Mouse (Mus musculus) layer of hippocampus, postnatal 36 days (tissue): ENCODE measurements around the gene Ccnb1. TPM values are rescaled to one million over a fixed set of nuclear protein-coding genes. Genes with fewer than 3 reads are reported as not detected.
A peak's percentile ranks its signal among the peaks of the same experiment; 100 is the strongest.
"Not testable (repeated sequence)": the region's sequence is repeated elsewhere in the genome, so short reads cannot be mapped to it uniquely, and the experiment has no call there.

ENCODE experiments used
- DNase-seq, 2 experiments: peaks; one replicate each; pipeline ENCODE4 v3.0.0; 2022
- total RNA-seq, 2 experiments: library from RNA; stranded (reverse); gene quantifications; 2 replicates each; pipeline ENCODE4 v1.2.3; 2021

Gene Ccnb1
- total RNA-seq, 2 experiments from 2014 or later, result 1.1 to 1.2 TPM

DNA sequence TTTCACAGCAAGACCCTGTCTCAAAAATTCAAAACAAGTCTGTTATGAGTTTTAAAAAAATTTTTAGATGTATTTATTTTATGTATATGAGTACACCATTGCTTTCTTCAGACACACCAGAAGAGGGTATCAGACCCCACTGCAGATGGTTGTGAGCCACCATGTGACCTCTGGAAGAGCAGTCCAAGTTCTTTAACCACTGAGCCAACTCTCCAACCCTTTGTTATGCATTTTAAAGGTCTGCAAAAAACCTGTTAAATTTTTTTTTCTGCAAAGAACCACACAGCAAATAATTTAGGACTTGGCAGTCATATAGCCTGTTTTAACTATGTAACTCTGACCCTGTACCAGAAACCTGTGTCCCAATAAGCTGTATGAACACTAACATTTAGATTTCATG, 11.7 kb downstream of the Ccnb1 start:
- no peak for DNase-seq

DNA sequence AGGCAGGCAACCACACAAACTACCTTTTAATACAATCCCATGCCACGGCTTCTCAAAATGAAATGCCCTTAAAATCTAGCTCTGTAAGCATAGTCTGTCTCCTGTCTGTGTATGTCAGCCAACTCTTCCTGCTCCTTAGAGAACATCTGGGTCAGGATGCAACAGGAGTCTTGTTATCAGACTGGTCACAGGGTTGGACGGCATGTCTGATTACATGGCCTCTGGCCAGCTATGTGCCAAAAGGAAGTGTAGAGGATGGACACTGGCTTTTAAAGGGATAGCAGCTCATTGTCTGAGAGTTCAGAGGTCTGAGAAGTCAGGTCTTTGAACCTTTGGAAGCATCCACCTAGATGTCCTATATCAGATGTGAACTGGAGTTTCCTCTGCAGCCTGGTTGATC, 31.0 kb downstream of the Ccnb1 start:
- DNase-seq, result no peak

DNA sequence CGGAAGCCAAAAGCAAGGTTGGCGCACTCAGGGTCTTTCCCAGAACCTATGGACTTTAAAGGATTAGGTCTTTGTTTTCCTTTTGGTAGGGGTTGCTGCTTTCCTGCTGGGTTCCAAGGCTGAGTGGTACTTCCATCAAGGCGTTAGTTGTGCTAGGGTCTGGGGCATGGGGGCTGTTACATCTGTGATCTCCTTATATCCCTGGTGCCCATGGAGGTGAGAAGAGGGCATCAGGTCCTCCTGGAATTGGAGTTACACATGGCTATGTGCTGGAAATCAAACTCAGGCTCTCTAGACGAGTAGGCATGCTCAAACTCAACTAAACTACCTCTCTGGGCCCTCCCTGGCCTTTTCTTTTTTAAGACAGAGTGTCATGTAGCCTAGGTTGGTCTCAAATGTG, 32.2 kb downstream of the Ccnb1 start:
- no peak for DNase-seq

DNA sequence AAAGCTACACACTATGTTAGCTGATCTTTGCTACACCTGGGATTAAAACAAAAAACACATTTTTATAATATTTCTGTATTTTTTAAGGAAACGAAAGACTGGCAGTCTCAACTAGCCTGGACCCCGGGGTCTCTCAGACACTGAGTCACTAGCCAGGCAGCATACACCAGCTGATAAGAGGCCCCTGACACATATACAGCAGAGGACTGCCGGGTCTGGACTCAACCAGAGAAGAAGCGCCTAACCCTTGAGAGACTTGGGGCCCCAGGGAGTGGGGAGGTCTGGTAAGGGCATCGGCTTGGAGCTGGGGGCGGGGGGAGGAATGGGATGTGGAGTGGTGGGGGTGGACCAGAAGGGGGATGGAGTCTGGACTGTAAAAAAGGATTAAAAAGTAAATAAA, 33.4 kb downstream of the Ccnb1 start:
- no peak for DNase-seq

DNA sequence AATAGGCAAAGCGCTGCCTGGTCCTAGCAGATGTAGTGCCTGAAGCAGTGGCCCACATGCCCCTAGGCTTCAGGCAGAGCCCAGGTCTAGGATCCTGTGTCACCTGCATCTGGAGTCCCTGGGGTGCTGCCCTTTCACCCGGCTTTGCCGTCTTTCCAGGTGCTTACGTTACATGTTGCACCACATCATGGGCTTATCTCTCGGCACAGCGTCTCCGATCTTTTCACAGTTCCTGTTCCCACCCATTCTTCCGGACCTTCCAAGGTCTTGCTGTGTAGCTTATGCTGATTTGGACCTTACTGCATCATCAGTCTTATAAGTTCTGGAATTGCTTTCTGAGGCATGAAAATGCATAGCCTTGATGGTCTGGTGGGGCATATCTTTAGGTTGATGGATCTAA, 33.8 kb downstream of the Ccnb1 start:
- no peak for DNase-seq

DNA sequence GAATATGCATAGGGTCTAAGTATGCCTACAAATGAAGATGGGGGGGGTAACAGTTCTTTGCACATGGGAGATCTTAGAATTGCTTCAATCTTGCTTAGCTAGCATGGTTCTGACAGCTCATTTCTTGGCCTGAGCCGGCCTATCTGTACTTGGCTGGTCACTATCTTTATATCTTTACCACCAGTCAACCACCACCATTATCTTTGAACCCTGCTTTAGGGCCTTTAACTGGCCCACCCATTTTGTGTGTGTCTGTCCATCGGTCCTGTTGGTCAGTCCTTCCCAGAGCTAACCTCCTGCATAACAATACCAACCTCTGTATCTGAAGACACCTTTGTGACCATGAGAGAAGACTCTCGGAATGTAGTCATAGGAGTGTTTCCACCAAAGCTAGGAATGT, 35.0 kb downstream of the Ccnb1 start:
- no peak for DNase-seq

DNA sequence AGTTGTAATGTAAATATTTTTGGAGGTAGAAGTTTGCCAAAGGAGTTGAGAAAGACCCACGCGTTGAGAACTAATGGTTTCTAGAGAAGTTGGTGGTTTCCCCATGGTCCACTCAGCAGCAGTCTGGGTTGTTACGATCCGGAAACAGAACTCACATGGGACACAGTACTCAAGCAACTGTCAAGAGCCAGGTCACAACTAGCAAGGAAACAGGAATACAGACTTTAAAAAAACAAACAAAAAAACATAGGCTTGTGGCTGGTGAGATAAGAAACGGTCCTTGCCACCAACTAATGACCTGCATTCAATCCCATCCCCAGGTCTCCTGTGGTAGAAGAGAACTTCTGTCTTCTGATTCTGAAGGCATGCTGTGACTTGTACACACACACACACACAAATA, 35.6 kb downstream of the Ccnb1 start:
- DNase-seq, result no peak

DNA sequence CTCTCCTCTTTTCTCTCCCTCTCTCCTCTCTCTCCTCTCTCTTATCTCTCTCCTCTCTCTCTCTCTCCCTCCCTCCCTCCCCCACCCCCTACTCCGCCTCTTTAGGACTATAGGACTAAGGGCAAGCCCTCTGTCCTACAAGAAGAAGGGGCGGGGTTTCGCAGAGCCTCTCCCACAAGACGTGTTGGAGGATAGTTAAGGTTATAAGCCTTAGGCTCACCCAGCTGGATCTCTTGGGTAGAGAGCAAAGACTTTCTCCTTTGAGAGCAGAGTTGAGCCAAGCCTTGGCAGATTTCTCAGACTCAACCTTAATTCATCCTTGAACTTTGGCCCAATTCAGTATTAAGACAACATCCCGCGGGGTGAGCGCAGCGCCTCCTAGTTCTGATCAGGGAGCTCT, 37.7 kb downstream of the Ccnb1 start:
- no peak for DNase-seq

DNA sequence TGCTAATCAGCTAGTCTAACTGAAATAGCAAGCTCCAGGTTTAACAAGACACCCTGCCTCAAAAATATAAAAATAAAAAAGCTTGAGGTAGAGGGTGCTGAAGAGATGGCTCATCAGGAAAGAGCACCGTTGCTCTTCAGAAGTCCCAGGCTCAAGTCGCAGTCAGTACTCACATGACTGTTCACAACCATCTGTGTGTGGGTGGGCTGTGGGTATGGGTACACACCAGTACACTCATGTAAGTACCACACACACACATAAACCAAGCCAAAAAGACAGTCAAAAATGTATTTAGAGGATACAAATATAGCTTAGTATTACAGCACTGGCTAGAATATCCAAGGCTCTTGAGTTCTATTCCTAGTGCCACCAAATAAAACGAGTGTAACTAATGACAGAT, 40.3 kb downstream of the Ccnb1 start:
- DNase-seq, result peak; percentile 28

DNA sequence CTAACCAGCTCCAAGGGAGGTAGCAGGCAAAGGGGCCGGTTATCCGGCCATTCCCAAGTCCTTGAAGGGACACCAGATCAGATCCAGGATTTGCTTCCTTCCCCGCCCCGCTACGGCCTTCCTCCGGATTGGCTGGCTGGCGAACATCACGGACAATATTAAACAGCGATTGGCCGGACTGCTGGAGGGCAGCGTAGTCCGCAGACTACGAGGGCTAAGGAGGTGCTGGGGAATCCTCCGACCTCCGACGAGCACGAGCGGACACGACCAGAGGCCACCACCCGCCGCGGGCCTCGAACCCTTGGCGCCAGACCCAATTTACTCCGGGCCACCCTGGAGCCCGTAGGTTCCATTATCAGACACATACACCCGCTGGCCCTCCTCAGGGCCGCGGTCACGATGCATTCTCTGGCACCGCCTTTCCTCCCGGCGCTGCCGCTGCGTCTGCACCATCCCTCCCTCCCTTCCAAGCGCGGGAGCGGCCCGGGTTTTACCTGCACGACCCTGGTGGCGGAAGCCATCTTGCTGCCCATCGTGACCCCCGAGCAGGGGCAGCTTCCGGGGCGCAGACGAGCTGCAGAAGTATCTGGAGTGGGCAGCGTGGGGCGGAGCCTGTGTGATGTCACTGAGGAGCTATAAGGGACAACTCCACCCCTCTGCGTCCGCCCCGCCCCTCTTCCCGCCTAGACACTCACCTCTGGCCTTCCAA, 42.2 kb downstream of the Ccnb1 start, which contains the start of gene Mrps36:
Gene Mrps36, minus strand, starts transcription at position 624 of the 709 bp plus-strand sequence.
- peak; percentile 89 to 90 for DNase-seq

DNA sequence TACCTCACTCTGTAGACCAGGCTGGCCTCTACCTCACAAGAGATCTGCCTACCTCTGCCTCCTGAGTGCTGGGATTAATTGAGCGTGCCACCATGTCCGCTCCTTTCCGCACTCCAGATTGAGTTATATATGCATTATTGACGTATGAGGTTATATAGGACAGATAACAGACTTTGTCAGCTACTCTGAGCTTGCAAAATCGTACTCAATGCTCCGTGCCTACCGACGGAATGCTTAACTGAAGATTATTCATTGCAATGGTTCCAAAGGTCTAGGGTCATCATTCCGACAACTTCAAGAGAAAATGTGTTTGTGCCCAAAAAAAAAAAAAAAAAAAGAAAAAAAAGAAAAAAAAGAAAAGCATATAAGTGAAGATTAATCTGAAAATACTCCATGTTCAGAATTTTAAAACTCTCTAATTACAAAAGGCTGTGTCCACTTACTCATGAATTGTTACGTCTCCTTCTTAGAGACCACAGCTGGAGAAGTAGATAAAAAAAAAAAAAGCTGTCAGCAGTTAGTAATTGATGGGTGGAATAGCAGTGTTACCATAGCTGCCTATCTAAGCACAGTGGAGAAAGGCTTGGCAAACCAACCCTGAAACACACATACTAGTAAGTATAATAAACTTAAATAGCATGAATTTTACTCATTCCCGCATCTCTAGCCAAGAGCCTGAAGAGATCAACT, 42.9 kb downstream of the Ccnb1 start:
- no peak for DNase-seq

DNA sequence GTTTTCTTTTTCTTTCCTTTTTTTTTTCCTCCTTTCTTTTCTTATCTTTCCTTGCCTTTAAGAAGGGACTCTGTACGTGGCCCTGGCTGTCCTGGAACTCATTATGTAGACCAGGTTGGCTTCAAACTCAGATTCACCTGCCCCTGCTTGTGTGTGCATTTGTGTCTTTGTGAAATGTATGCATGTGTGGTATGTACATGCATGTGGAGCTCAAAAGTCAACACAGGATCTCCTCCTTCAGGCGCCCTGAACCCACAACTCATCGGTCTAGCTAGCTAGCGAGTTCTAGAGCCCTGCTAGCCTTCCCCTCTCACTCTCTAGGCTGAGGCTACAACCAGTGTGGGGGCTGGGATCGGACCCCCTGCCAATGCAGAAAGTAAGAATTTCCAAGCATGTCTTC, 43.5 kb downstream of the Ccnb1 start:
- DNase-seq, result no peak

DNA sequence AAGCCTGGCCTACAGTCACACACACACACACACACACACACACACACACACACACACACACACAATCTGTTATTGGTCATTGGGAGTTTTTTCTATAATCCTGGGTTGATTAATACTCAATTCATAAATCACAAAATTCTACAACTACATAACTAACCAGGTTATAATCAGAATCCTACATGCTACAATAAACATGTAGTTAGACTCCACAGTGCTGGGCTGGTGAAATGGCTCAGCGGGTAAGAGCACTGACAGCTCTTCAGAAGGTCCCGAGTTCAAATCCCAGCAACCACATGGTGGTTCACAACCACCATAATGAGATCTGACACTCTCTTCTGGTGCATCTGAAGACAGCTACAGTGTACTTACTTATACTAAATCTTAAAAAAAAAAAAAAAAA, 53.6 kb downstream of the Ccnb1 start:
- no peak for DNase-seq

DNA sequence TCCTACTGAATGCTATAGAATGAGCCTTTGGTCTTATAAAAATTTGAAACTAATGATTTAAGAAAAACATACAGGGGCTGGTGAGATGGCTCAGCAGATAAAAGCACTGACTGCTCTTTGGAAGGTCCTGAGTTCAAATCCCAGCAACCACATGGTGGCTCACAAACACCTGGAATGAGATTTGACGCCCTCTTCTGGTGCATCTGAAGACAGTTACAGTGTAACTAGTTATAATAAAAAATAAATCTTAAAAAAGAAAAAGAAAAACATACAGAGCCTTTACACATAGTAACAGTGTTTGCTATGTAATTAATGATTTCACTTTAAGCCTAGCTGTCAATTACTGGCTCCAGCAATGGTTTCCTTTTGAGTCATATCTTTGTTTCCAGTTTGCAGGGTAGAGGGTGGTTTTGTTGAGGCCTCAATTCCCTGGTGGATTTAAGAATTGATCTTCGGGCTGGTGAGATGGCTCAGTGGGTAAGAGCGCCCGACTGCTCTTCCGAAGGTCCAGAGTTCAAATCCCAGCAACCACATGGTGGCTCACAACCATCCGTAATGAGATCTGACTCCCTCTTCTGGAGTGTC, 54.8 kb downstream of the Ccnb1 start:
- not testable (repeated sequence) for DNase-seq

DNA sequence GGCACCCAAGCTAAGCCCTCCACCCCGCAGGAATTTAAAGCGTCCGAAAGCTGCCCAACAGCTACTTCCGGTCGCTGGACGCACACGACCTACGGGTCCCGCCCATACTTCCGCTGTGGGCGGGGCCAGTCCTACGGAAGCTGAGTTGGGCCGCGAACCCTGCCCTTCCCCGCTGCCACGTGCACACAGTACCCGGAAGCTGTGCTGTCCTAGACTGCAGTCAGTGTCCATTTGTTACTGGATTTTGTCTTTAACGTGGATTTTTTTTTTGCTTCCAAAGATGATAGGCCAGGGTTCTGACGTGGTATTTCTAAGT, 55.6 kb downstream of the Ccnb1 start, which contains the start of gene Cdk7:
Gene Cdk7, minus strand, starts transcription at position 79 of the 316 bp plus-strand sequence.
- DNase-seq, result peak; percentile 91 to 93

DNA sequence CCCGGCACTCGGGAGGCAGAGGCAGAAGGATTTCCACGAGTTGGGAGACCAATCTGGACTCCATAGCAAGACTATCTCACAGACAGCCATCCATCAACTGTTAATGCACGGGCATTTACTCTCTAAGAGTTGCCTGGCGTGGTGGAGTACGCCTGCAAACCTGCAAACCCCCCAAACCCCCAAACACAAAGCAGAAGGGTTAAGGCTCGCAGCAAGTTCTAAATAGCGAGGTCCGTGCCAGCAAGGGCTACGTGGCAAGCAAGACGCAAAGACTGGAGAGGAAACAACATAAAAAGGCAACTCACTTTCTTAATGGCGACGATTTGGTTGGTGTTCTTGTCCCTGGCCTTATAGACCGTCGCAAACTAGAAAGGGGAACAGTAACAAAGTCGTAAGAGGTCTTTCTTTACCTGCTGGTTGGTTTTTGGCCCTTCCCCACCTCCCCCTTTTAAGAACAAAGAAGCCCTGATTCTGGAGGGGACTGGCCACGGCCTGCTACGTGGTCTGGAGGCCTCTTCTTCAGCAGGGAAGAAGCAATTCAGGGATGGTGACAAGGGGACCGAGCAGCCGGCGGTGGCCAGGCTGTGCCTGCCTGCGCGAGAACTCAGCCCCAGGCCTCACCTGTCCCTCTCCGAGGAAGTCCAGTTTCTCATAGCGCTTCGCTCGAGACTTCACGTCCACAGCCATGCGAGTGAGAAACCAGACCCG, 56.1 kb downstream of the Ccnb1 start:
- no peak for DNase-seq

Other genes with a start within 250 kb of the Ccnb1 start
- 10 to 100 TPM; 13.1 to 13.4 TPM for gene Ocln, start 233.9 kb downstream of the Ccnb1 start, total RNA-seq
- 1 to 10 TPM; 1.0 to 1.2 TPM for gene Marveld2, start 169.6 kb downstream of the Ccnb1 start, total RNA-seq
- 10 to 100 TPM; 84.9 to 86.4 TPM for gene Ak6, start 135.6 kb downstream of the Ccnb1 start, total RNA-seq
- gene Rad17, start 135.5 kb downstream of the Ccnb1 start, total RNA-seq, result 10 to 100 TPM; 14.9 to 17.1 TPM
- 10 to 100 TPM; 23.1 to 23.9 TPM for gene Taf9, start 135.0 kb downstream of the Ccnb1 start, total RNA-seq
- under 1 TPM; 0.15 to 0.17 TPM for gene Ccdc125, start 116.9 kb downstream of the Ccnb1 start, total RNA-seq
- 10 to 100 TPM; 38.5 to 39.5 TPM for gene Cdk7, start 55.6 kb downstream of the Ccnb1 start, total RNA-seq
- gene Mrps36, start 41.9 kb downstream of the Ccnb1 start, total RNA-seq, result 10 to 100 TPM; 54.1 to 54.4 TPM
- under 1 TPM in 1 of 2 experiments, not detected in 1; 0.57 TPM for gene Cenph, start 10.7 kb downstream of the Ccnb1 start, total RNA-seq
- 10 to 100 TPM; 39.9 to 40.7 TPM for gene Slc30a5, start 46.9 kb upstream of the Ccnb1 start, total RNA-seq